Mouse (Mus musculus) mature B cell (primary cell): ENCODE measurements around the gene Zscan18.
"Not testable (repeated sequence)": the region's sequence is repeated elsewhere in the genome, so short reads cannot be mapped to it uniquely, and the experiment has no call there.

Experiments used
- in situ Hi-C: fragments of 300-500 bp; cut with MboI; formaldehyde crosslinking; loops from 2 replicates; pipeline ENCODE4 v1.14.3; 2019

Gene Zscan18

DNA sequence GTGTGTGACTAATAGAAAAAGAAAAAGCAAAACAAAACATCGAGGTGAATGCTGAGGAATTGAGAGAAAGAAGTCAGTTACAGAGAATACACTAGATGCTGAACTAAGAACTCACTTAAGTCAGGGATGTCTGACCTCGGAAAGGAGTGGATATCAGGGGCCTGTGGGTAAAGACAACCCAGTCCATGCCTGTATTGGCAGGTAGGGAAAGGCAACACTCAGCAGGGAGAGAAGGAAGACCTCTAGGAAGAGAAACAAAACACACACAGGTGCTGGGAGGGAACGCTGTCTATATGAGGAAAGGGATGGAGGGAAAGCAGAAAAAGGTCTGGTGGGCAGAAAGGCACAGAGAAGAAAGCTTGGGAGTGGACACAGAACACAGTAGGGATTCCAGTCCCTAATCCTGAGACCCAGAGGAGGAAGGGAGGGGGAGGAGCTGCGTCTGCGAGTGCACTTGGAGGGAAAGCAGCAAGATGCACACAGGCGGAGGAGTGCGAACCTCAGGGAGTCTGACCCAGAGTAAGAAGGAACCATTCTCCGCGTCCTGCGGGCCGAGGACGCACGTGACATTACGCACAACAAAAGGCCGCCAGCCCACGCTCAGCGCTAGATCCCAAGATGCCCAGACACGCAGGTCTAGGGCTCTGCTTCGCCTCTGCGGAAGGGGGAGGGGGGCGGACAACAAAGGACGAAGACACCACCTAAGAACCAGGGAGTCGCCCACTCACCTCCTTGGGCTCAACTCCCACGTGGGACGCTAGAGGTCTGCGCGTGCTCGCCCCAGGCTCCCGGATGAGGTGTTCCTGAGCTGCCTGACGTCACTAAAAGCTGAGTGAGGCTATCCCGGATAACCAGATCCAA is at the start of gene Zscan18:
Gene Zscan18 (minus strand): TSS at position 770 of the 861 bp plus-strand sequence.
- in situ Hi-C loops = no loop called here

DNA sequence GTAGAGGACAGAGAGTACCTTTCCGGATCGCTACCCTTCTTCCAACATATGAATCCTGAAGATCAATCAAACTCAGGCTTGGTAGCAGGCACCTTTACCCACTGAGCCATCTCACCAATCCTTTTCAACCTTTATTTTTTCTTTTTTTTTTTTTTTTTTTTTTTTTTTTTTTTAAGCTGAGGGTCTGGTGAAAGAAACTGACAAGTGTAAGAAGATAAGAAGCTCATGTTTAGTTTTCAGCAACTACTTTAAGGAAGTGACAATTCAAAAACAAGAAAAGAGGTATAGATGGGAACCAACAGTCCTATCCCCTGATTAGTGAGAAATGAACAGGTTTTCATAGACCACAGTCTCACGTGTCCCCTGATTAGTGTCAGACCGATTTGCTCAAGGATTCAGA is 32.3 kb upstream of the Zscan18 start:
- in situ Hi-C loops = loop anchor here (25.0 kb wide), 1 partner anchor 348 kb away; the partner anchor contains the start of gene Zfp606

DNA sequence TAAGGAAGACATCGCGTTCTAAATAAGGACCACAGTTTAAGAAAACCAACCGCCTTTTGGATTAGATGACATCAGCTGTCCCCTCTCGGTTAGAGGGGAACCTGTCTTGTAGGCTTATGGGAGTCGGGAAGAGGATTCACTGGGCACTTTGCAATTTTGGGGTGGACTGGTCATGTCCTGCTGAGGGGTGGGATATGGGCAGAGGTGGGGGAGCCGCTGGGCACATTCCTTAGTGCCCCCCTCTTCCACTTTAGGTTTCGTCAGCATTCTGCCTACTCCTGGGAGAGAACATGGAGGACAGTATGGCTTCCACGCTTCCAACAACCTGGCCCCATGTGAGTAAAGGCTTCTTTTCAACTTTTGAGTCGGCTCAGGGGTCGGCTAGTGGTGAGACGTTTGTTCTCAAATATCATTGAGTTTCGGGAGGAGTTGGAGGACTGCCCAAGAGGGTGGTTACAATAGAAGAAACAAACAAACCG is 31.8 kb upstream of the Zscan18 start:
- in situ Hi-C loops = loop anchor here (25.0 kb wide), 1 partner anchor 348 kb away; the partner anchor contains the start of gene Zfp606

DNA sequence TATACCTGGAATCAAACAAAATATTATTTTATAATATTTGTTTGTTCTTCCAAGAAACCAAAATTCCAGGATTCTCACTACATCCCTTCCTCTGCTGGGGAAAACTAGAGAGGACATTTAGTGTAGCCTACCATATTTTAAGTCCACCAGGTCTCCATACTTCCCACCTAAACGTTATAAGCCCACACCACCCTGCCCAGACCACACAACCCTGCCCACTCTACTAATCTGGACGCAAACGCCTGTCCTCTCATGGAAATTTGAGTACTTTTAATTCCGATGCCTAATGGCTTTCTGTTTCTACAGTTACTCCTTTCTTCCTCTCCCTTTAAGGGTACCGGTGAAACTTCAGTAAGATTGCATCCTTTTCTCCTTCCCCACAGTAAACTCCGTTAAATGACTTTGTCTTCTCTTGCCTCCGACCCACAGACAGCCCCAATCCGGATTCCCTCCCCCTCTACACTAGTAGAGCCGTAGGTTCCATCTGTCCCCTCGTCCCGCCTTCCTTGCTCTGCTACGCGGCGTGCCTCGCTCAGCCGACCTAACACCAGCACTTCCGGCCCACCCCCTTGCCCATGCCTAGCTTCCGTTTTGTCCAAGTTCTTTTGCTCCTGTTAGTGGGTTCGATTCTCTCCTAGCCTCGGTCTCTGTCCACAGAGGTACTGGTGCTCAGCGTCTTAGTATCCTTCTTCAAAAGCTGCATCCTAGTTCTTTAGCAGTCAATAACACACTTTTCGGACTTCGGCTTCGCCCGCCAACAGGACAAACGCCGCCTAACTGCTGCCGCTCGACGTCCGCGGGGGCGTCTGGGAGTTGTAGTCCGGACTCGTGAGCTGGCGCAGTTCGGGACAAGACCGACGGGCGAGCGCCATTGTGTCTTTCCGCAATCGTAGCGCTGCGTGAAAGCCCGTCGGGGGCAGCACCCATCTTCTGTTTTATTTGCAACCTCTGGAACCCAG is 31.0 kb upstream of the Zscan18 start, which contains the start of gene Zfp110:
Gene Zfp110 (plus strand): TSS at position 600 of the 959 bp plus-strand sequence.
- in situ Hi-C loops = loop anchor here (25.0 kb wide), 1 partner anchor 347 kb away; the partner anchor contains the start of gene Zfp606

DNA sequence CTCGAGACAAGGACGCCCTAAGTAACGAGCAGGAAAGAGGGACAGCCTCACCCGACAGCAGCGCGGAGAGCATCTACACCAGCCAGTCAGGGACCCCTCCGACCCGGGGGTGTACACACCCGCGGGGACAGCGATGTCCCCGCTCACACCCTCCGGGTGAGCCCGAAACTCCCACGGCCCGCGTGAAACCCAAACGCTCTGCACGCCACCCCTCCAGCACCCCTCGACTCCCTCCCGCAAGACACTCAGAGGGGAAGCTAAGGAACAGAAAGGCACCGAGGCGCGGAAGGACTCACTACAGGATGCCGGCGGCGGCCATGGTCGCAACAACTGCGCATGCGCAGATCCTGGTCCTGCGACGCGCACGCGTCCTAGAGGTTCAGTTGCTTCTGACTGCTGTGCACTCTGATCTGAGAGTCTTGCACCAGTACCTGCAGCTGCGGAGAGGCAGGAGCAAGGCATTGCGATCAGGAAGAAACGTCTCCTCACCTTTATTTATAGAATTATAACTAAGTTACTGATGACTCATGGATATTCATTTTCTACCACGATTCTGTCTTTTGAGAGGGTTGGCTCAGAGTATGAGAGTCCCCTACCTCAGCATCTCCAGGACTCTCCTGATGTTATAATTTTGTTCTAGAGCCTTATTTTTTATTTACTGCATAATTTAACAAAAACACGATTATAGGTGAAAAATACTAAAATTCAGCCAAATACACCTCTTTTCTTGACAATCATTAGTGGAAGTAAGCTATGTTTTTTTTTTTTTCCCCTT is 15.3 kb upstream of the Zscan18 start, which contains the start of gene Zfp329:
Gene Zfp329 (minus strand): TSS at position 338 of the 775 bp plus-strand sequence.
- in situ Hi-C loops = no loop called here

DNA sequence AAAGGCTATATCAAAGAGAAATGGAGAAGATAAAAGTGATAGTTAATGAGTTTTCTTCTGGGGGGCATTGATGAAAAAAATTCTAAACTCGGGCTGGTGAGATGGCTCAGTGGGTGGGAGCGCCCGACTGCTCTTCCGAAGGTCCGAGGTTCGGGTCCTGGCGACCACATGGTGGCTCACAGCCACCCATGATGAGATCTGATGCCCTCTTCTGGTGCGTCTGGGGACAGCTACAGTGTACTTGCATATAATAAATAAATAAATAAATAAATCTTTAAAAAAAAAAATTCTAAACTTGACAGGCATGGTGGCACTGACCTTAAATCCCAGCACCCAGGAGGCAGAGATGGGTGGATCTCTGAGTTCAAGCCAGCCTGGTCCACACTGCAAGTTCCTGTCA is 12.1 kb upstream of the Zscan18 start:
- in situ Hi-C loops = no loop called here

DNA sequence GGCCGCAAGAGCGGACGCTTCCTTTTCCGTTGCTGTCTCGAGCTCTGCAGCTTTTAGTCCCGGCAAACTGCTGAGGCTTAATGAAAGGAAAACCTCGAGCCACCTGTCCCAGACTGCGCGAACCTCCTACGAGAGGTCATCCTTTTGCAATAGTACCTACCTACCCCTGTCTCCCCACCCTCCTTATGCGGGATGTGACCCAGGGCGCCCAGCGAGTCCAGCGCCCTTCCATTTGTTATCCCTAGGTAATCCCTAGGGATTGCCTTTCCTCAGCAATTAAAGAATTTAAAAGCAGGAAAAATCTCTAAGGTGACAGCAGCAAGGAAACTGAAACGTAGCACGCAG is 264 bp upstream of the Zscan18 start:
- in situ Hi-C loops = no loop called here

DNA sequence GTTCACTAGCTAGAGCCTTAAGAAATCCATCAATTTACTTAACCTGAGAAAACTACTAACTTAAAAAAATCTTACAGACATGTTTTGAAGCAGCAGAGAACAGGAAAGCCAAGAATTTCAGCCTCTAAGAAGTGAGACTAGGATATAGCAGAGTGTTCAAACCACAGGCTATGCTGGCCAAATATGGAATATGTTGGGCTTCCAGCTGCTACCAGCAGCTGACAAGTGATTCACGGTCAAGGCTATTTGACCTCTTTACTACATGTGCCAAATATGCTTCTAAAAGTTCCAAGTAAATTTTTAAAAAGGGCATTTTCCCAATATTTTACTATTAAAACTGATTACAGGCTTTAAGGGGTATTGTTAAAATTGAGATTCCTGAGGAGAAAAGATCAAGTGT is 3.9 kb downstream of the Zscan18 start:
- in situ Hi-C loops = no loop called here

DNA sequence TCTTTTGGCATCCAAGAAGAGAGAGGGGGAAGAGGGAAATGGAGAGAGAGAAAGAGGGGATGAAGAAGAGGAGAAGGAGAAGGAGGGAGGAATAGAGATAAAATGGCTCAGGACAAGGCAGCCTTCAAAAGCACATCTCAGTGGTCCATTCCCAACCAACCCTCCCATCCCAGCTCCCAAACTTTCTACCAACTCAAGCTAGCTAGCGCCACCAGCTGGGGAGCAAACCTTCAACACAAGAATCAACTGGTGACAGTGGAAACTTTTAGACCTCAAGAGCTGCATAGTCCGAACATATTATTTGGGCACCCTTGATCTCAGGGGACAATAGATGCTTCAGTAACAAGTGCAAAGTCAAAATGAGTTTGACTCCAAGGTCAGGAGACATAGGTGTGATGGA is 5.5 kb downstream of the Zscan18 start:
- in situ Hi-C loops = no loop called here

DNA sequence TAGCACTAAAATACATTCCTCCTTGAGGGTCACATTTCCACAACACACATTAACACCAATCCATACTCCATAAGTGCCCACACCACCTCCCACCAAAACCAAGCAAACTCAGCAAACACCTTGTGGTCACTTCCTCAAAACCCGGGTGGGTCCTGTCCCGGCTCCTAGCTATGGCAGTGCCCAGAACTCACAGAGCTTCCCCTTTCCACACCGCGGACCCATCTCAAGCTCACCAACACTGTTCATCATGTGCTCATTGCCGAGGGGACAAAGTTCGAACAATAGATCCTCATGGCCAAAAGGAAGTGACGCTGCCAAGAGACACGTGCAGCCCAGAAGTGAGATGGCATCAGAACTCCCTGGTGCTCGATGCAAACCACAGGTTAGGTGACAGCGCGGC is 10.8 kb downstream of the Zscan18 start:
- in situ Hi-C loops = not testable (repeated sequence)

DNA sequence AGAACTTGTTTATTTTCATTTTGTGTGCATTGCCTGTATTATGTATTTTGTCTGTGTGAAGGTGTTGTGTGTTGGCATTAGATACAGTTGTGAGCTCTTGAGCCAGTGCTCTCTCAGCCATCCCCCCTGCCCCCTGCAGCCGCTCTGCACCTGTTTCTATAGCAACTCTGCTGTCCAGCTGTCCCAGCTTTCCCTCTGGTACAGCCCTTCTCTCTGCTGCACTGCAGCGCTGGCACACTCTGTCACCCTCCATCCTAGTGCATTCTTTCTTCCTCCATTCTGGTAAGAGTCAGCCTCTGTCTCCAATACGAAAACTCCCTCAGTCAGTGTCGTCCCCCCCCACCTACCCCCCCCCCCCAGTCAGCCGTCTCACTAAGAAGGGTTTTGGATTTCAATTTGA is 15.4 kb downstream of the Zscan18 start:
- in situ Hi-C loops = no loop called here

DNA sequence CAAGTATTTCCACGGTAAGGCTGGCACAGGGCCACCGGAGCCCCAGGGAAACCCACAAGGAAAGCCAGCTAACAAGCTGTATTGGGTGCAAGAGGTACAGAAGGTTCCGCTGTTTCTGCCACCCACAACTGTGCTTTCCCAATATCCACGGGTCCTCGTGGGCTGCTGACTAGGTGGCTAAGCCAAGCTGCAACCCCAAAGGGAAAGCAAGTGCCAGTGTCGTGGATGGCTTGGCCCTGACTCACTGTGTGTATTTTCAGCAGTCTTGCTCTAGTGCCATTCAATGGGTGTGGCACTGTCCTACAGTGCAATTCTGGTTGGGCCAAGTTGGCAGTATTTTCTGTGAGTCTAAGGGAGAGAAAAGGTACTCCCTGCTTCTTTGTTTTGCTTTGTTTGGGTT is 16.1 kb downstream of the Zscan18 start:
- in situ Hi-C loops = no loop called here

DNA sequence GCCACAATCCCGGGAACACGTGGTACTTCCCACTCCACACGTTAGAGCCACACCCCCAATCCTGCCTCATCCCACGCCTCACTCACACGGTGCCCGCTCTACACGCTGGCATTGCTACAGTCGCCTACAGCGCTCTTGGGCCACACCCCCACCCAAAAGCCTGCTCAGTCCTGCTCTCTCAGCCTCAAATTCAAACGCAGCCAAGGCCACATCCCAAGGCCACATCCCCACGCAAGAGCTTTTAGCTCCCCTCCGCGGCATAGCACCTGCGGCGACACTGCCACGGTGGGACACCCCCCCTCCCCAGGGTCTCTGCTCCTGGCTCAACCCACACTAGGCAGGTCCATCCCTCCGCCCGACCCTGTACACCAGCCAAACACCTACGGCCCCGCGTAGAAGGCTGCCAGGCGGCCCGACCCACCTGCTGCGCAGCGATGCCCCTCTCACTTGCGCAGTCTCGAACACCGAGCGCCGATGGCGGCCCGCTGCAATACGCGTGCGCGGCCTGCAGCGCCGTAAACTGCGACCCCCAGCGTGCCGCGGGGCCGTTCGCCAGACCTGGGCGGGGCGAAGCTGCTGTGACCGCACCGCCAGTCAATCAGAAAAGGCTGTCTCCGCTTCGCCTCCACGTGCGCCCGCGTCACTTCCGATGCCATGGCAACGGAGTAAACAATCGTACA is 23.1 kb downstream of the Zscan18 start:
- in situ Hi-C loops = no loop called here

DNA sequence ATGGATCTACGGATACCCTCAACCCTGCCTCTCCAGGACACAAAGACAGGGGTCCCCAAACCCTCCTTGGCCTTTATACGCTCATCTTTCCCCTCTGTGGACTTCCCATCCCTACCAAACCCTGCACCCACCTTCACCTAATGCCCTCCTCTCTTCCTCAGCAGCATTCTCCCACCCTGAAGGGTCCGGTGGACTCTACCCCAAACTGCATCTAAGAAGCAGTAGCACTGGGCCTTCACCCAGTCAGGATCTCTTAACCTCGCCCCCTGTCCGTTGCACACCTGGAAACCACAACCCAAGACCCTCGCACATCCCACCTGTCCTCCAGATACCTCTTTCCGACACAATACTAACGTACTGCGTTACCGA is 23.7 kb downstream of the Zscan18 start:
- in situ Hi-C loops = no loop called here

DNA sequence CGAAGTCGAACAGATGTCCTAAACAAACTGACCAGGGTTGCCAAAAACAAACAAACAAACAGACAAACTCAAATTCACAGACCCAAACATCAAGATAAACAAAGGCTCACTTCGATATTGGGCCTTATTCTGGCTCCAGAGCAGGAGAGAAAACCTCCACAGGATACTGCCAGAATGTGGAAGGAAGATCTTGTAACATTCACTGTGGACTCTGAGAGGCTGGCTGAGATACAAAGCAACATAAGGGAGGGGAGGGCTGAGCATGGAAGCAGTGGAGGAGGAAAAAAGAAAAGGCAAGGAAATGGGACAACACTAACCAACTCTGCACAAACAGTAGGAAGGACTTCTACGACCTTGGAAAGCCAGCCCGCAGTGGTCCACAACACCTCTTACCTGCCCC is 24.3 kb downstream of the Zscan18 start:
- in situ Hi-C loops = no loop called here

DNA sequence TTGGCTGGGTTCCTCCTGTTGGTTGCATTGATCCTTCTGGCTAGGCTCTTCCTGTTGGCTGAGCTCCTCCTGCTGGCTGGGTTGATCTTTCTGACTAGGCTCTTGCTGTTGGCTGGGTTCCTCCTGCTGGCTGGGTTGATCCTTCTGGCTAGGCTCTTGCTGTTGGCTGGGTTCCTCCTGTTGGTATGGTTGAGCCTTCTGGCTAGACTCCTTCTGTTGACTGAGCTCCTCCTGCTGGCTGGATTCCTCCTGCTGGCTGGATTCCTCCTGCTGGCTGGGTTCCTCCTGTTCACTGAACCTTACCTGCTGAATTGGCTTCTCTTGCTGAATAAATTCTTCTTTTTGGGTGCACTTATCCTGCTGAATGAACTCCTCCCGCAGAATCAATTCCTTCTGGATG is 28.8 kb downstream of the Zscan18 start:
- in situ Hi-C loops = no loop called here

DNA sequence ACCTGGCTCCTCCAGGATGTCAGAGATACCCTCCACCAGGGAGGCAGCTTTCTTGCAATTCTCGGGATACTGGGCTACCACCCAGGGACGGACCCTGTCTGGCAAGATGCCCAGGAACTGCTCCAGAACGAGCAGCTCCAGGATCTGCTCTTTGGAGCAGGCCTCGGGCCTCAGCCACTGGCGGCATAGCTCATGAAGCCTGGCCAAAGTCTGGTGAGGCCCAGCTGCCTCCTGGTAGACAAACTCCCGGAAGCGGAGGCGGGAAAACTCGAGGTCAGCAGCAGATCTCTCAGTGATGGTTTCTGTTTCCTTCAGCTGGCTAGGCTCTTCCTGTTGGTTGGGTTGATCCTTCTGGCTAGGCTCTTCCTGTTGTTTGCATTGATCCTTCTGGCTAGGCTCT is 29.3 kb downstream of the Zscan18 start:
- in situ Hi-C loops = no loop called here

DNA sequence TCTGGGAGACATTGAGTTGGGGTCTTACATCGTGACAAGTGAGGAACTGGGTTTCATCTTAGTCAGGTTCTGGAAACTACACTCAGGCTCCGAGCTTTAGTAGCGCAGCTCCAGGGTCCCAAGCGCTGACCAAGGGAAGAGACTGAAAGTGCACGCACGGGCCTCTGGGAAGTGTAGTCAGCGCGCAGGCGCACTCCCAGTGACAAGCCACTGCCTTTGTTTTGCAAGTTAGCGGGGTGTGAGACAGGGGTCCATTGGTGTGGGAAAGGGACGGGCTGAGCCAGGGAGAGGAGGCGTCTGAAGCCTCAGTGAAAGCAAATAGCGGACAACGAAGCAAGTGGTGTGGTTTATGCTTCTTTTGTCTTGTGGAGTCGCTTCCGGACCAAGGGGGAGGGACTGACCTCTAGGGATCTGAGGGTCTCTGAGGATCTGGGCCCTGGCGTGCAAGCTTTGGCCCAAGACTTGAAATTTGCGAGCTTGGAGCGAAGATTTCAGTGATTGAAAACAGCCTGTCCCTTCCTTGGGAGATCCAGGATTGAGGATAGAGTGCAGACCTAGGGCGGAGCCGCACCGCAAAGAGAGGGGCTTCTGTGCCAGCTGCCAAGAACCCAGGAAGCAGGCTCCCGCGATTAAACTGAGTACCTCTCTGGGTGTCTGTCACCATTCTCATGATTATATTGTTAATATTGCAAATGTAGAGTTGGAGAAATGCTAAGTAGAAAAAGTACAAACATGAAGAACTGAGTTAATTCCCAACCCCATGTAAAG is 53.8 kb downstream of the Zscan18 start:
- in situ Hi-C loops = no loop called here

DNA sequence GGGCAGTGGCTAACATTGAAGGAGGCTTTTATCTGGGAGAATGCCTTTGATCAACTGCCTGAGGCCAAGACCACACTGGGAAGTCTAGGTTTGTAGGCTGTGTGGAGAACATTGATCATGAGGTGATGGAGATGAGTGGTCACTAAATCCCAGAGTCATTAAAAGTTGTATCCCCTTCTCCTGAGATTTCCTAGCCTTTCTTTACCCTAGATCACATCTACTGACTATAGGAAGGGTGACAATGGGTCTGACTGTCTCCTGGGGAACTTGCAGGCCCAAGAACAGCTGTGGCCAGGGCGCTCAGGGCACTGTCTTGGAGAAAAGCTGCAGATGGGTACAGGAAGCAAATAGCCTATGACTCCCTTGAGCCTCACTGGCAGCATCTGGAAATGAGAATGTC is 68.5 kb downstream of the Zscan18 start, which contains the start of gene Vmn2r56:
Gene Vmn2r56 (minus strand): TSS at position 101 of the 400 bp plus-strand sequence.
- in situ Hi-C loops = no loop called here
